Mouse (Mus musculus) MEL (cell line): Measurements from ENCODE around the gene Xylb. TPM values are rescaled to one million over a fixed set of nuclear protein-coding genes. Genes with fewer than 3 reads are reported as not detected.

Source experiments
- DNase-seq: peaks from one replicate; pipeline ENCODE4 v3.0.0; 2011; ENCODE audit warnings: low read depth, low spot score
- H3K27ac ChIP-seq: 2 replicates; pipeline ENCODE4 v1.5.1; 2012; ENCODE audit warnings: low read depth, mild to moderate bottlenecking, control low read depth, low read length, moderate library complexity; ENCODE audit not compliant: control insufficient read depth
- H3K27me3 ChIP-seq, 2 experiments: fragments of 150-350 bp in 1 of 2; sonication (generic) in 1 of 2; 2 replicates each; pipeline ENCODE4 v1.6.1; 2012; ENCODE audit warnings: low read length in 2 of 2, mild to moderate bottlenecking in 2 of 2, improper control_type of control experiment in 1 of 2, moderate library complexity in 1 of 2; ENCODE audit not compliant: insufficient read depth in 2 of 2, control insufficient read depth in 1 of 2
- H3K36me3 ChIP-seq, 2 experiments: 2 replicates each; pipeline ENCODE4 v1.6.1; 2012 to 2014; ENCODE audit warnings: low read length in 2 of 2, improper control_type of control experiment in 1 of 2, inconsistent platforms in 1 of 2, mild to moderate bottlenecking in 1 of 2; ENCODE audit not compliant: insufficient read depth in 2 of 2, control insufficient read depth in 1 of 2
- H3K4me1 ChIP-seq, 2 experiments: fragments of 150-350 bp in 1 of 2; sonication (generic) in 1 of 2; 2 replicates each; pipeline ENCODE4 v1.6.1; 2012; ENCODE audit warnings: low read length in 2 of 2, improper control_type of control experiment in 1 of 2, mild to moderate bottlenecking in 1 of 2; ENCODE audit not compliant: insufficient read depth in 2 of 2, control insufficient read depth in 1 of 2
- H3K4me3 ChIP-seq, 2 experiments: fragments of 150-350 bp in 1 of 2; sonication (generic) in 1 of 2; 2 replicates each; pipeline ENCODE4 v1.5.1; 2012; ENCODE audit warnings: low read depth in 2 of 2, low read length in 2 of 2, mild to moderate bottlenecking in 2 of 2, moderate library complexity in 2 of 2, control low read depth in 1 of 2, improper control_type of control experiment in 1 of 2; ENCODE audit not compliant: control insufficient read depth in 1 of 2, insufficient read depth in 1 of 2
- H3K79me2 ChIP-seq: 2 replicates; pipeline ENCODE4 v1.6.1; 2012; ENCODE audit warnings: mild to moderate bottlenecking, low read length, moderate library complexity; ENCODE audit not compliant: control insufficient read depth, poor library complexity, insufficient read depth
- H3K9ac ChIP-seq: 2 replicates; pipeline ENCODE4 v1.6.1; 2012; ENCODE audit warnings: low read depth, mild to moderate bottlenecking, control low read depth, low read length, moderate library complexity; ENCODE audit not compliant: control insufficient read depth, poor library complexity, severe bottlenecking
- H3K9me3 ChIP-seq: fragments of 150-350 bp; sonication (generic); replicated peaks from 2 replicates; pipeline ENCODE4 v1.6.1; 2012; ENCODE audit warnings: mild to moderate bottlenecking, low read length, improper control_type of control experiment, moderate library complexity; ENCODE audit not compliant: insufficient read depth
- CHD1 ChIP-seq: IDR thresholded peaks from 2 replicates; pipeline ENCODE4 v1.6.1; 2012; ENCODE audit warnings: low read depth, mild to moderate bottlenecking, inconsistent platforms, low read length, improper control_type of control experiment
- CHD2 ChIP-seq: IDR thresholded peaks from 2 replicates; pipeline ENCODE4 v1.6.1; 2011; ENCODE audit warnings: low read length, improper control_type of control experiment
- CTCF ChIP-seq, 3 experiments: IDR thresholded peaks in 2 of 3; conservative IDR thresholded peaks in 1 of 3; 2 replicates each; pipeline ENCODE4 v1.5.1; 2011 to 2012; ENCODE audit warnings: low read length in 3 of 3, low read depth in 2 of 3, mild to moderate bottlenecking in 2 of 3, improper control_type of control experiment in 1 of 3, inconsistent platforms in 1 of 3, mixed read lengths in 1 of 3, moderate library complexity in 1 of 3; ENCODE audit not compliant: control insufficient read depth in 1 of 3, insufficient read depth in 1 of 3, poor library complexity in 1 of 3, severe bottlenecking in 1 of 3
- HCFC1 ChIP-seq: IDR thresholded peaks from 2 replicates; pipeline ENCODE4 v1.6.1; 2012; ENCODE audit warnings: low read depth, mild to moderate bottlenecking, inconsistent platforms, low read length, improper control_type of control experiment, moderate library complexity
- JUND ChIP-seq: IDR thresholded peaks from 2 replicates; pipeline ENCODE4 v1.6.1; 2011; ENCODE audit warnings: low read depth, mild to moderate bottlenecking, improper control_type of control experiment, low read length
- KAT2A ChIP-seq: conservative IDR thresholded peaks from 2 replicates; pipeline ENCODE4 v1.6.1; 2012; ENCODE audit warnings: low read depth, low read length, improper control_type of control experiment, inconsistent platforms
- MAFK ChIP-seq: IDR thresholded peaks from 2 replicates; pipeline ENCODE4 v1.6.1; 2011; ENCODE audit warnings: low read depth, mild to moderate bottlenecking, low read length, improper control_type of control experiment, borderline replicate concordance
- MAX ChIP-seq: IDR thresholded peaks from 2 replicates; pipeline ENCODE4 v1.6.1; 2011; ENCODE audit warnings: low read length, improper control_type of control experiment
- MEF2A ChIP-seq: IDR thresholded peaks from 2 replicates; pipeline ENCODE4 v1.6.1; 2014; ENCODE audit warnings: low read depth, mild to moderate bottlenecking, inconsistent platforms, low read length, improper control_type of control experiment; ENCODE audit not compliant: poor library complexity, insufficient replicate concordance, severe bottlenecking; ENCODE audit errors: extremely low read depth
- MXI1 ChIP-seq: IDR thresholded peaks from 2 replicates; pipeline ENCODE4 v1.6.1; 2011; ENCODE audit warnings: mild to moderate bottlenecking, low read depth, low read length, improper control_type of control experiment
- MYB ChIP-seq: IDR thresholded peaks from 2 replicates; pipeline ENCODE4 v1.6.1; 2011; ENCODE audit warnings: mild to moderate bottlenecking, low read depth, low read length, improper control_type of control experiment
- NELFE ChIP-seq: IDR thresholded peaks from 2 replicates; pipeline ENCODE4 v1.6.1; 2011; ENCODE audit warnings: low read depth, low read length, improper control_type of control experiment
- NRF1 ChIP-seq: IDR thresholded peaks from 2 replicates; pipeline ENCODE4 v1.6.1; 2014; ENCODE audit warnings: low read depth, mild to moderate bottlenecking, inconsistent platforms, low read length, improper control_type of control experiment, moderate library complexity; ENCODE audit not compliant: poor library complexity, insufficient read depth, severe bottlenecking
- POLR2A ChIP-seq, 2 experiments: IDR thresholded peaks; 2 replicates each; pipeline ENCODE4 v1.6.1; 2011 to 2012; ENCODE audit warnings: low read length in 2 of 2, mild to moderate bottlenecking in 2 of 2, control low read depth in 1 of 2, improper control_type of control experiment in 1 of 2, low read depth in 1 of 2, moderate library complexity in 1 of 2; ENCODE audit not compliant: control insufficient read depth in 1 of 2, insufficient read depth in 1 of 2, poor library complexity in 1 of 2
- RCOR1 ChIP-seq: IDR thresholded peaks from 2 replicates; pipeline ENCODE4 v1.6.1; 2012; ENCODE audit warnings: low read depth, mild to moderate bottlenecking, inconsistent platforms, low read length, improper control_type of control experiment
- SMC3 ChIP-seq: IDR thresholded peaks from 2 replicates; pipeline ENCODE4 v1.6.1; 2011; ENCODE audit warnings: low read depth, low read length, improper control_type of control experiment
- TAL1 ChIP-seq: IDR thresholded peaks from 2 replicates; pipeline ENCODE4 v1.6.1; 2012; ENCODE audit warnings: mild to moderate bottlenecking, inconsistent platforms, low read length, moderate library complexity, mixed read lengths
- TBP ChIP-seq: IDR thresholded peaks from 2 replicates; pipeline ENCODE4 v1.8.0; 2011; ENCODE audit warnings: low read depth, low read length, improper control_type of control experiment
- UBTF ChIP-seq: IDR thresholded peaks from 2 replicates; pipeline ENCODE4 v1.6.1; 2012; ENCODE audit warnings: low read depth, mild to moderate bottlenecking, inconsistent platforms, low read length, improper control_type of control experiment, moderate library complexity, borderline replicate concordance; ENCODE audit not compliant: insufficient read depth
- USF2 ChIP-seq, 2 experiments: IDR thresholded peaks; 2 replicates each; pipeline ENCODE4 v1.6.1; 2011 to 2012; ENCODE audit warnings: improper control_type of control experiment in 2 of 2, low read length in 2 of 2, borderline replicate concordance in 1 of 2, inconsistent platforms in 1 of 2, low read depth in 1 of 2, mild to moderate bottlenecking in 1 of 2; ENCODE audit not compliant: insufficient read depth in 1 of 2
- ZKSCAN1 ChIP-seq: IDR thresholded peaks from 2 replicates; pipeline ENCODE4 v1.6.1; 2012; ENCODE audit warnings: low read depth, mild to moderate bottlenecking, inconsistent platforms, low read length, improper control_type of control experiment, moderate library complexity
- ZMIZ1 ChIP-seq: IDR thresholded peaks from 2 replicates; pipeline ENCODE4 v1.6.1; 2012; ENCODE audit warnings: low read depth, mild to moderate bottlenecking, inconsistent platforms, low read length, improper control_type of control experiment, moderate library complexity
- ZNF384 ChIP-seq: IDR thresholded peaks from 2 replicates; pipeline ENCODE4 v1.6.1; 2012; ENCODE audit warnings: low read depth, mild to moderate bottlenecking, inconsistent platforms, low read length, improper control_type of control experiment
- polyA plus RNA-seq, 2 experiments: library from polyadenylated mRNA; stranded (reverse) in 1 of 2; unstranded in 1 of 2; fragments of >175 nt in 1 of 2; fragments of >200 nt in 1 of 2; gene quantifications; 2 replicates each; pipeline versions ENCODE4 v1.2.1 to v1.2.4; 2012; ENCODE audit warnings: low replicate concordance in 2 of 2, low read depth in 1 of 2; ENCODE audit not compliant: insufficient read length in 2 of 2, insufficient read depth in 1 of 2, missing spikeins in 1 of 2
- total RNA-seq: library from RNA; depleted of rRNA; stranded (reverse); fragments of 300-350 nt; gene quantifications from 2 replicates; pipeline ENCODE4 v1.2.3, GENCODE M21; 2012

Xylb gene
- total and polyA plus RNA-seq, 3 experiments = 3.8 to 12.9 TPM; not detected in 1

DNA sequence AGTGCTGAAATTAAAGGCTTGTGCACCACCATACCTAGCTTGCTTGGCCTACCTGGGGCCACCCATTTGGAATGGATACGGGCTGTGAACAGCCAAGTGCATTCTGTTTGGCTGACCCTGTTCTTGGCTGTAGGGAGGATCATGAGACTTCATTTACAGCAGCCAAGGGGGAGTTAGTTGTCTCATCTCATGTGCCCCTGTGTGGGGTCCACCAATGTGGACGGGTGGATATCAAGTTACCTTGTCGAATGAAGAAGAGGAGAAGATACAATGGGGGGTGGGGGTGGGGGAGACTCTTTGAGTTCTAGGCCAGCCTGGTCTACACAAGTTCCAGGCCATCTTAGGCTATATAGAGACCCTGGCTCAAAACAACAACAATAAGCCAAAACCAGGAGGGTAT, 17.8 kb downstream of the Xylb start:
- no peaks in the 10 kb centered on the region for H3K4me1 ChIP-seq
- TF ChIP-seq UBTF (no peak), CHD1 (no peak), NELFE (no peak), NRF1 (no peak), JUND (no peak), POLR2A (IDR thresholded peaks at IDR 0.05; ENCODE audit: control insufficient read depth in 1 of 2, insufficient read depth in 1 of 2, low read depth in 1 of 2, low read length in 2 of 2, poor library complexity in 1 of 2) (no peak), ZNF384 (no peak), MYB (no peak), USF2 (IDR thresholded peaks at IDR 0.05; ENCODE audit: borderline replicate concordance in 1 of 2, insufficient read depth in 1 of 2, low read depth in 1 of 2, low read length in 2 of 2) (no peak), MEF2A (no peak), MAX (no peak), MAFK (no peak), ZKSCAN1 (no peak)
- no peak overlapping the region for H3K27ac ChIP-seq
- no peak overlapping the region for H3K4me3 ChIP-seq
- no peaks in the 10 kb centered on the region for H3K9me3 ChIP-seq
- H3K36me3 ChIP-seq = no peaks in the 10 kb centered on the region
- no peak overlapping the region for H3K9ac ChIP-seq
- no peaks in the 10 kb centered on the region for H3K27me3 ChIP-seq
- no peak for DNase-seq
- H3K79me2 ChIP-seq = no peaks in the 10 kb centered on the region

GRCm38 (mm10) chr9:119375556-119375955, 18.4 kb downstream of the Xylb start:
- Histone ChIP-seq H3K79me2 (no peaks in the 10 kb centered on the region), H3K9me3 (no peaks in the 10 kb centered on the region), H3K27ac (no peak overlapping the region), H3K4me1 (no peaks in the 10 kb centered on the region), H3K4me3 (no peak overlapping the region)
- no peak for TF ChIP-seq HCFC1
- no peak for TF ChIP-seq SMC3
- no peak for TF ChIP-seq CHD2
- TF ChIP-seq TBP = no peak
- TF ChIP-seq MXI1 = no peak
- TF ChIP-seq TAL1 = no peak
- TF ChIP-seq MAX = no peak
- no peak for TF ChIP-seq KAT2A
- no peak for TF ChIP-seq UBTF
- no peak for TF ChIP-seq CTCF (IDR thresholded peaks at IDR 0.05 in 2 of 3, conservative IDR thresholded peaks at IDR 0.05 in 1 of 3; ENCODE audit: control insufficient read depth in 1 of 3, insufficient read depth in 1 of 3, low read depth in 2 of 3, low read length in 3 of 3, poor library complexity in 1 of 3, severe bottlenecking in 1 of 3)
- no peak for TF ChIP-seq ZMIZ1
- TF ChIP-seq MYB = no peak
- TF ChIP-seq JUND = no peak
- no peak for TF ChIP-seq RCOR1
- no peak for TF ChIP-seq MAFK
- TF ChIP-seq MEF2A = no peak
- TF ChIP-seq, all 39 proteins: peak for 0
- Histone ChIP-seq H3K27me3 (no peaks in the 10 kb centered on the region), H3K36me3 (no peaks in the 10 kb centered on the region), H3K9ac (no peak overlapping the region)
- no peak for DNase-seq
